Mouse (Mus musculus) intestine, postnatal 0 days (tissue): ENCODE measurements at regions not wholly inside any gene's neighbourhood (a gene's known extent, or its start where the extent isn't known, plus 50 kb on each side); places are given as distances from the start of the nearest gene placed in this dataset.

Source experiments
- ATAC-seq: fragments of 200-750 bp; cut with Nextera tagmentation; 2 replicates; pipeline ENCODE4 v1.8.0; 2017; ENCODE audit warnings: mild to moderate bottlenecking, moderate TSS enrichment, moderate library complexity
- H3K27ac ChIP-seq: fragments of 300-500 bp; sonication (generic); 2 replicates; pipeline ENCODE4 v1.5.1; 2014; ENCODE audit warnings: mild to moderate bottlenecking, low read depth, low read length, moderate library complexity
- H3K27me3 ChIP-seq: fragments of 300-500 bp; sonication (generic); replicated peaks from 2 replicates; pipeline ENCODE4 v1.6.1; 2014; ENCODE audit warnings: low read length, mixed read lengths; ENCODE audit not compliant: control insufficient read depth, insufficient read depth
- H3K36me3 ChIP-seq: fragments of 300-500 bp; sonication (generic); 2 replicates; pipeline ENCODE4 v1.6.1; 2014; ENCODE audit warnings: mild to moderate bottlenecking, moderate library complexity; ENCODE audit not compliant: control insufficient read depth, insufficient read depth
- H3K4me1 ChIP-seq: fragments of 300-500 bp; sonication (generic); replicated peaks from 2 replicates; pipeline ENCODE4 v1.6.1; 2014; ENCODE audit warnings: antibody characterized with exemption, low read length, mixed read lengths; ENCODE audit not compliant: control insufficient read depth, insufficient read depth
- H3K4me2 ChIP-seq: fragments of 300-500 bp; sonication (generic); replicated peaks from 2 replicates; pipeline ENCODE4 v1.6.1; 2014; ENCODE audit warnings: low read depth, mild to moderate bottlenecking, moderate library complexity
- H3K4me3 ChIP-seq: fragments of 300-500 bp; sonication (generic); 2 replicates; pipeline ENCODE4 v1.5.1; 2014; ENCODE audit warnings: low read depth, low read length
- H3K9ac ChIP-seq: fragments of 300-500 bp; sonication (generic); 2 replicates; pipeline ENCODE4 v1.6.1; 2014; ENCODE audit warnings: mild to moderate bottlenecking, low read depth, low read length
- H3K9me3 ChIP-seq: fragments of 300-500 bp; sonication (generic); 2 replicates; pipeline ENCODE4 v1.6.1; 2016; ENCODE audit warnings: mixed run types; ENCODE audit not compliant: control insufficient read depth
- CTCF ChIP-seq: sonication (generic); IDR thresholded peaks from 2 replicates; pipeline ENCODE4 v1.5.1; 2016; ENCODE audit warnings: low read depth, mild to moderate bottlenecking, control low read depth, antibody characterized with exemption, moderate library complexity
- WGBS: fragments of 180-500 bp; shearing (Covaris S2); extraction: QIAGEN DNeasy Blood & Tissue Kit; methylation state at CpG from one replicate; pipeline ENCODE4 v1.1.7; 2014; 5-methylcytosine and 5-hydroxymethylcytosine counted together

DNA sequence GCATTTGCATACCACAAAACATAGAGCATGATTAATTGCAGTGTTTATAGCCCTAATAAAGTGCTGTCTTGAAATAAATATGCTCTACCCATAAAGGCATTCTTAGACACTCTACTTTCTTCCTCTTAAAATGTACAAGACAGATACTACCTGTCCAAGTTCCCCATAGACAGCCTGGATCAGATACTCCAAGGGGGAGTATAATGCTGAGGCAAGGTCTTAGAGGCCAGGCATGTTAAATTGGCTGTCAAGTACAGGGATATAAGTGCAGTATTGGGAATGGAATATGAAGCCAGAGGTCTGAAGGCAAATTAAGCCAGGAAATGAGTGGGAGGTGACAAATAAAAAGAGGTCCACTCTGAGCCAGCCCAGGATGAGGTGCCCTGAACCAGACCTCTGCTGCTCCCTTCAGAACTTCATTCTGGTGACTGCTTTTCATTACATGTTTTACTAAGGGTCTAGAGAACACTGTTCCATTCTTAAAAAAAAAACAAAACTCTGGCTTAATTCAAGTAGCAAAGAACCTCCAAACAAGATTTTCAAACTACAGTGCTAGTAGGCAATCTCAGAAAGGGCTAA is 142.0 kb upstream of the Tusc1 start:
- no peaks in the 10 kb centered on the region for H3K9me3 ChIP-seq
- no peak overlapping the region for H3K9ac ChIP-seq
- no peak overlapping the region for H3K4me3 ChIP-seq
- no peak for TF ChIP-seq CTCF
- no peak for ATAC-seq
- no peaks in the 10 kb centered on the region for H3K4me1 ChIP-seq
- no peak overlapping the region for H3K4me2 ChIP-seq
- no peaks in the 10 kb centered on the region for H3K36me3 ChIP-seq
- no peaks in the 10 kb centered on the region for H3K27me3 ChIP-seq
- no peak overlapping the region for H3K27ac ChIP-seq

DNA sequence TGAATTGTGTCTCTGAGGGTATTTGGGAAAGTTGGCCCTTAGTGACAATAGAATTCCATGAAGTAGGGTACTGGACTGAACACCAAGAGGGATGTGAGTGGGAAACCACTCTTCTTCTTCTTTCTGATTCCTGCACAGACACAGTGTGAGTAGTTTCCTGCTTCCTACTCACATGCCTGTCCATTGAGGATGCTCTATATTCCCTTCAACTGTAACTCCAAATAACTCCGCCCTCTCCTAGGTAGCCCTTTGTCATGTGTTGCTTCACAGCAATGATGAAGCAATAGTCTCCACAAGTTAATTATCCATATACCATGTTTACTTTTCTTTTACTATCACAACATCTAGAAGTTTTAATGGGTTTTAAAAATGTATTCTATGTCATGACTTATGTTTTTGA is 132.7 kb upstream of the Tusc1 start:
- Histone ChIP-seq H3K4me1 (no peaks in the 10 kb centered on the region), H3K4me3 (no peak overlapping the region), H3K27me3 (no peaks in the 10 kb centered on the region), H3K27ac (no peak overlapping the region), H3K9me3 (no peaks in the 10 kb centered on the region), H3K4me2 (no peak overlapping the region), H3K9ac (no peak overlapping the region), H3K36me3 (no peaks in the 10 kb centered on the region)
- no peak for ATAC-seq
- WGBS = 91% methylated on average over 1 of the region's 1 CpGs
- no peak for TF ChIP-seq CTCF

DNA sequence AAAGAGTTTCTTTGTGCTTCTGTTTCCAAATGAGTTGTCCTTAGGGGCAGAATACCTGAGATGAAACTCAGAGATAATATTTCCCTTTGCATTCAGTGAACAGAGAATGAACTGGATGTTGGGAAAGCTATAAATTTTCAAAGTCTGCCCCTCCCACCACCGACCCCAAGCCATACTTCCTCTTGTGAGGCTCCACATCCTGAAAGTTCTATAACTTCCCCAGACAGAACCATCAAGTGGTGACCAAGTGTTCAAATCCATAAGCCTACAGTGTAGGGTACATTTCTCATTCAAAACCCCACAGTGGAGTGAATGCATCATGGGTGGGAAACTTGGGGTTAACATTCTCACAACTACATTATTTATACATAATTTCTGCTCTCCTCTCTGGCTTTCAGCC is 132.1 kb upstream of the Tusc1 start:
- Histone ChIP-seq H3K27ac (no peak overlapping the region), H3K27me3 (no peaks in the 10 kb centered on the region), H3K9ac (no peak overlapping the region), H3K4me3 (no peak overlapping the region), H3K4me1 (no peaks in the 10 kb centered on the region), H3K9me3 (no peaks in the 10 kb centered on the region), H3K4me2 (no peak overlapping the region), H3K36me3 (no peaks in the 10 kb centered on the region)
- ATAC-seq = no peak
- TF ChIP-seq CTCF = no peak
- WGBS = 49% methylated on average over 1 of the region's 1 CpGs

DNA sequence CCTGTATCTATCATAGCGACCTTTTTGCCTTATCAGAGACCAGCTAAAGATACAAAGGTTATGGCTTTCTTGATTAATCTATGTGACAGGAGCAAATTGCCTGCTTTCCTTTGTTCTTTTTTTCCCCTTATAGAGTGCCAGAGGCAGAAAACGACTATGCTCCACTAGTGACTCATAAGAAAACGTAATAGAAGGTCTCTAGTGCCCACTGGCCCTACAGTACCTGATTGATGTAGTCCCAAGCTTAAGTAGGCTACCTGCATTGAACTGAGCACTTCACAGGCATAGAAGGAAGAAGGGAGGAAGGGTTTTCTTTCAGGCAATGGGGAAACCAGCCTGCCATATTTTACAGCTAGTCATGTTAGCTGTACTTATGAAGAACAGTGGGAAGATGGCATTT is 116.0 kb upstream of the Tusc1 start:
- Histone ChIP-seq H3K9me3 (no peaks in the 10 kb centered on the region), H3K27ac (no peak overlapping the region), H3K9ac (no peak overlapping the region), H3K4me3 (no peak overlapping the region), H3K4me1 (no peaks in the 10 kb centered on the region), H3K4me2 (no peak overlapping the region), H3K36me3 (no peaks in the 10 kb centered on the region), H3K27me3 (no peaks in the 10 kb centered on the region)
- no peak for TF ChIP-seq CTCF
- no peak for ATAC-seq
- 43% methylated on average over 3 of the region's 3 CpGs for WGBS

DNA sequence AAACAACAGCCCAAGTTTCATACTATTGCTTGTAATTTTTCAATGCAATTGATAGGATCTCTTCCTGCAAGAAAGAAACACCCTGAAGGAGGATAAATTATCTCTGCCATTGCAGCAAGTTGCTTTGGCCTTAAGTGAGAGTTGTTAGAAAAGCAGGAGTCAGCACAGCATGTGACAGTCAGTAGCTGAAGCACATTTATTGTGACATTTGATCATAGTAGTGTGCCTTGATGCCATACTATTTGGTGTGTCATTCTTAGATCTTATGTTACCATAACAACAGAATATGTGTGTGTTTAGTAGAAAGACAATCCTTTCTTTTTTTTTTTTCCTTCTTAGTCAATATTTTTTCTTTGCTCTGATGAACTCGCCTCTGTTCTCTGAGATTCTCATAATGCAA is 115.5 kb upstream of the Tusc1 start:
- H3K9me3 ChIP-seq = no peaks in the 10 kb centered on the region

DNA sequence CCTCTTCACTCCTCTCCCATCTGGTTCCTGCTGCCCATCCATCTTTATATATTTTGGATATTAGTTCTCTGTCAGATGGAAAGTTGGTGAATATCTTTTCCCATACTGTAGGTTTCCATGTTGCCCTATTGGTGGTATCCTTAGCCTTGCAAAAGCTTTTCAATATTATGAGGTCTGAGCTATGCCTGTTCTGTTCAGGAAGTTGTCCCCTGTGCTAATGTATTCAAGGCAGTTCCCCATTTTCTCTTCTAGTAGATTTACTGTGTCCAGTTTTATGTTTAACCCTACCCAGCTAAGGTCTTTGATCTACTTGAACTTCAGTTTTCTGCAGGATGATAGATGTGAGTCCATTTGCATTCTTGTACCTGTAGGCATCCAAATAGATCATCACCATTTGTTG is 109.4 kb upstream of the Tusc1 start:
- no peak overlapping the region for H3K4me2 ChIP-seq
- no peak overlapping the region for H3K27ac ChIP-seq
- no peak for TF ChIP-seq CTCF
- no peaks in the 10 kb centered on the region for H3K27me3 ChIP-seq
- H3K9me3 ChIP-seq = no peaks in the 10 kb centered on the region
- no peaks in the 10 kb centered on the region for H3K4me1 ChIP-seq
- H3K4me3 ChIP-seq = no peak overlapping the region
- ATAC-seq = no peak
- no peak overlapping the region for H3K9ac ChIP-seq
- no peaks in the 10 kb centered on the region for H3K36me3 ChIP-seq

More for the DNA sequence above, 115.5 kb upstream of the Tusc1 start:
- Histone ChIP-seq H3K27me3 (no peaks in the 10 kb centered on the region), H3K27ac (no peak overlapping the region), H3K4me3 (no peak overlapping the region), H3K4me1 (no peaks in the 10 kb centered on the region), H3K4me2 (no peak overlapping the region), H3K36me3 (no peaks in the 10 kb centered on the region), H3K9ac (no peak overlapping the region)
- no peak for ATAC-seq
- no peak for TF ChIP-seq CTCF
- WGBS = 77% methylated on average over 1 of the region's 1 CpGs

DNA sequence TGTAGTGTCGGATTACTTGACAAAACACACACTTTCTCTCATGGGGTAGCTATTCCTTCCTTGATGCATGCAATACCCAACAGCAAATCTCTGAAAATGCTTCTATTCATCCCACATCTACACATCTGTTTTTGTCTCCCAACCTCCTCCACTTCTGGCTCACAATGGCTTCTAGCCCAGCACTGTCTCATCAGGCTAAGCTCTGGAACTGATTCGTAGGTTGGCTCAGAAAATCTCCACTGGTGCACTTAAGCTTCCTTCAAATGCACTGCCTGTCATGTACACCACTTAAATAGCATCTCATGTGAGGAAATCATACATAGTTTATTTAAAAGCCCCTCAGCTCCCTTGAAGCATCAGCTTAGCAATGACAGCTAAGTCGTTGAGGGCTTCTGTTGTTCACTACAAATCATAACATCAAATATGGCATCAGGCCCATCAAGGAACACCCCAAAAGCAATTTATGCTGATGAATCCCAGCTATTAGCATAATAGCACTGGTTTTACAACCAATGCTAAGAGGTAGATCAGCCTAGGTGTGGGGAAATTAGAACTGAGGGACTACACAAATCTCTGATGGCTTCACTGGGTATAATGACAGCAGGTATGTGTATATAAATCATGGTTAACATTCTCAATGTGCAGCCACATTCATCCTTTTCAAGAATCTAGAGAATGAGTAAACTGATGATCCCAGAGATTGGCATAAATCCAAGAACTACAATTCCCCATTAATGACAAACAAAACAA is 103.5 kb upstream of the Tusc1 start:
- TF ChIP-seq CTCF = no peak
- 59% methylated on average over 3 of the region's 3 CpGs for WGBS
- H3K4me3 ChIP-seq = no peak overlapping the region
- H3K4me2 ChIP-seq = no peak overlapping the region
- no peaks in the 10 kb centered on the region for H3K27me3 ChIP-seq
- H3K4me1 ChIP-seq = no peaks in the 10 kb centered on the region
- H3K36me3 ChIP-seq = no peaks in the 10 kb centered on the region
- no peak overlapping the region for H3K9ac ChIP-seq
- H3K27ac ChIP-seq = no peak overlapping the region
- no peaks in the 10 kb centered on the region for H3K9me3 ChIP-seq
- ATAC-seq = no peak
